Mouse (Mus musculus) urinary bladder, adult 18-20 months (tissue): ENCODE measurements around the gene Jak2.

Source experiments
- DNase-seq, 2 experiments: peaks; one replicate each; pipeline ENCODE4 v3.0.0; 2022; ENCODE audit warnings: low spot score in 2 of 2, mixed read lengths in 2 of 2

Gene Jak2

DNA sequence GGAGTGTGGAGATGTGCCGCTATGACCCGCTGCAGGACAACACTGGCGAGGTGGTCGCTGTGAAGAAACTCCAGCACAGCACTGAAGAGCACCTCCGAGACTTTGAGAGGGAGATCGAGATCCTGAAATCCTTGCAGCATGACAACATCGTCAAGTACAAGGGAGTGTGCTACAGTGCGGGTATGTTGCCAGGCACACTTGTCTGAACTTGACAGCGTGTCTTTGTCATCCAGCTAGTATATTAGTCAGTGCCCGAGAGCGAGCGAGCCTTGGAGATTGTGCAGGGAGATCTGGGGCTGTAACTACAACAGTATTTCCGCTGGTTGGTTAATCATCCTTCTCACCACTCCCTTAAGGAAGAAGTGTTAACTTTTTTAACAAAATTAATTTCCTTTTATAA lies 49.3 kb downstream of the Jak2 start:
- peak; percentile 25 to 50 for DNase-seq

DNA sequence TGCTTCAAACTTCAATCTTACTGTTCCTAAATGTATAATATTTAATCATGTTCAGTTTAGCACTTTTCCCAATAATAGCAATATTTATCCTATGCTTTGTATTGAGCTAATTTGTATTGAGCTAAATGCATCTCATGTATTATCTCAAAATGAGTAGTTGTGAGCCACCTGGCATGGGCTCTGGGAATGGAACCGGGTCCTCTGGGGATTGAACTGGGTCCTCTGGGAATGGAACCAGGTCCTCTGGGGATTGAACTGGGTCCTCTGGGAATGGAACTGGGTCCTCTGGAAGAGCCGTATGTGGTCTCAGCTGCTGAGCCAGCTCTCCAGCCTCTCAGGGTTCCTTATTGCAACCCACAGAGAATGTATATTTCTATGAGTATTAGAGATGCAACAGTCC lies 50.5 kb downstream of the Jak2 start:
- no peak for DNase-seq

DNA sequence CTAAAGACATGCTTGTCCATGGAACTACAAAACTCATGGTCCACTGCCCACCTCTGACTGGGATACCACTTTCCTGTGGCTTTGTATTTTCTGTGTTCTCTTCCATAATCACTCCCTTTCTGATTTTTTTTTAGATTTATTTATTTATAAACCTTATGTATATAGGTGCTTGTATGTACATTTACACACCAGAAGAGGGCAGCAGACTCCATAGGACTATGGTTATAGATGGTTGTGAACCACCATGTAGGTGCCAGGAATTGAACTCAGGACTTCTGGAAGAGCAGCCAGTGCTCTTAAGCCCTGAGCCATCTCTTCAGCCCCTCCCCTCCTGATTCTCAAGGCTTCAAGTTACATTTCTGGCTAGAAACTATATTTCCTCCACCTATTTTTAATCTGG lies 57.2 kb downstream of the Jak2 start:
- no peak for DNase-seq

DNA sequence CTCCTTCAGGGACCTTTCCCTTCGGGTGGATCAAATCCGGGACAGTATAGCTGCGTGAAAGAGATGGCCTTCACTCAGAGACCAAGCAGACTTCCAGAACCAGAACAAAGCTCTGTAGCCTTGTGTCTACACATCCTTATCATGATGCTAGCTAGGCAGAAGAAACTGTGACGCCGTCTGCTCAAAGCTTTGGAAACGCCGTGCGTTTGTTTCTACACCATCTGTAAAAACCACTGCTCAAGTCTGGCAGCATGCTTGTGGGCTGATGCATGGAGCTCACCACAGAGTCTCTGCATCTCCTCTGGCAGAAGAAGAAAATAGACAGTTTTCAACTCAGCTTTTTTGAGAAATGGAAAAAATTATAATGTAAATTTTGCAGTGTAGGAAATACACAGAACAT lies 60.2 kb downstream of the Jak2 start:
- no peak for DNase-seq

DNA sequence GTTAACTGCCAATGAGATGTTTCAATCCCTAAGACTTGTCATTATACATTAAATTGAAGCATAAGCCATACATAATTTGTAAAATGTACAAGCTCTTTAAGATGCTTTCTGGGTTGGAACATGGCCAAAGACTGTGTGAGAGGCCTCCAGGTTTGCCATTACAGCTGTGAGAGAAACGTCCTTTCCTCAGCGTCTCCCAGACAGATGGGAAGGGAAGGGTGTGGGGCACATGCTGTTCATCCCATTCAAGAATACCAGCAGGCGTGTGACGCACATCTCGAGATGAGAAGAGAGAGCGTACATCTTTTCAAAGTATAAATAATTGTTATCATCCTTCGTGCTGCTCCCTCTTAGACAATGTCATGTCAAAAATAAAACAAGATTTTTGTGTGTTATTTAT lies 61.0 kb downstream of the Jak2 start:
- DNase-seq: no peak

DNA sequence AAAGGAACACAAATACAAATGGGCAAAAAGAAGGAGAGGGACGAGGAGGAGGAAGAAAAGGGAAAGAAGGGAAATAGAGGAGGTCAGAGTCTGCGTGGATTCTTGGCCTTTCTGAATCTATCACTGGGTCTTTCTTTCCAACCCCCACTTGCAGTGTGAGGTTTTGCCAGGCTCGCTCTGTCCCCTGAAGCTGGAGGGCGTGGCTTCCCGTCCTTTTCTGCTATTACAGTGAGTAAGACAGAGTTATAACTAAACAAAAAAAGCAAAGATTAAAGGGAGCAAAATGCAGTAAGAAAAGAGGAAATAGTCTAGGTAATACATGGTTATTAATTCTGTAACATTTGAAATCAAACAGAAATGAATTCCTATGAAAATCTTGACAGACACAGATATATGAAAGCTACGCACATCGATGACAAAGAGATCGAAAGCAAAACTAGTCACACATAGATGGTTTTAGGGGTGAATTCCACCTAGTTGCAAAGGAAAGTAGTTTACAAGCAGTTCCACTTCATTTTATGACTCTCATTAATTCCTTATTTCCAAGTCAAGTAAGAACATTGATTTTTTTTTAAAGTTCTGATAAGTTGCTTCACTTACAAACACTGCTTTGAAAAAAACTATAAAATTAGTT lies 71.9 kb downstream of the Jak2 start:
- DNase-seq: no peak

DNA sequence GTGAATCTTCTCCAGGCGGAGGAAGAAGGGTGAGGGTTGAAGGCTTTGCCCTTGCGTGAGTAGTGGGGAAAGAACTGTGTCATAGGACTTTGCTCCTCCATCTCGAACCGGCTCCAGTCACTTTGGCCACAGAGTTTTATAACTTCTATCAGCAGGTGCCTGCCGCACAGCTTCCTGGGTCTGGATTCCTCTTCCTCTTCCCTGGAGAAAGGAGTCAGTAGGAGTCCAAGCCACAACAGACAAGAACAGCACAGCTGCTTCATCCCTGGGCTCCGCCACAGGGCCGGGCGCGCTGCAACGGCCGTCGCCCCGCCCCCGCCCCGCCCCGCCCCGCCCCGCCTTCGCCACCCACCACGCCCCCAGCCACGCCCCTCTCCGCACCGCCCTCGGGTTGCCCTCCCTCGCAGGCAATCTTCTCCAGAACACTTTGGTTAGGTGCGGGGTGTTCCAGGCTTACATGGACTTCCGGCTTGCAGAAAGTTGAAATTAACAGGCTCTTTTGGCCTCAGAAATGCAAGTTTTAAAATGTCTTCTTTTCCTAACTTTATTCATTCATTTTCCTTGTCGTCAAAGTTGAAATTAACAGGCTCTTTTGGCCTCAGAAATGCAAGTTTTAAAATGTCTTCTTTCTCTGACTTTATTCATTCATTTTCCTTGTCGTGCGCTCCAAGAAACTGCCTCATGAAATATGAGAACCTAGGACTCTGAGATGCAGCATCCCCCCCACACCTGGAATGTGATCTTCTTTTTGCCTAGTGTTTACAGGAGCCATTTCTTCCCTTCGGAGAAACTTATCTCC lies 73.6 kb downstream of the Jak2 start, which contains the start of gene Insl6:
Gene Insl6 (minus strand): TSS at position 304 of the 799 bp plus-strand sequence.
- DNase-seq: peak; percentile 43 to 48

DNA sequence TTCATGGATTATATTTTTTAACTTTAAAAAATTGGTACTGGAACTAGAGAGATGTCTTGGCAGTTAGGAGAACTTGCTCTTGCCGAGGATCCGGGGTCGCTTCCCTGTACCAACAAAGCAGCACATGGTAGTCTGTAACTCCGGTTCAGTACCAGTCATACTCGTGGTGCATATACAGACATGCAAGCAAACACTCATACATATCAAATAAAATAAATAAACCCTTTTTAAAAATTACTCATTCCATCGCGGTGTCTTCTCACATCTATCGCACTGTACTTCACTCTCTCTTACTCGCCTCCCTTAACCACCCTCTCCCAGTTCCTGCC lies 74.2 kb downstream of the Jak2 start:
- DNase-seq: no peak

DNA sequence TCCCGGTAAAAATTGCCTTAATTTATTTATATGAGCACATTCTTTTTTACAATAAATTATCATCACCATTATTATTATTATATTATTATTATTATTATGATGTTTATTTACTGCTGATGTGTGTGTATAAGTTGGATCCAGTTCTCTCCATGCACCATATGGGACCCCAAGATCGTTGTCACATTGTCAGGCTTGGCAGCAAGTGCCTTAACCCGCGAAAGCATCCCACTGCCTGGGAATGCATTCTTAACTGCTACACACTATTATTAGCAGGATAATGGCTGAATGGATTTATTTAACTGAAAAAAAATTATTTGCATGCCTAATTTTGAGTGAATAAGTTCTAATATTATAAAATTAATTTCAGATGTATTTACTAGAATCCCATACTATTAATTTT lies 74.8 kb downstream of the Jak2 start:
- DNase-seq: no peak

DNA sequence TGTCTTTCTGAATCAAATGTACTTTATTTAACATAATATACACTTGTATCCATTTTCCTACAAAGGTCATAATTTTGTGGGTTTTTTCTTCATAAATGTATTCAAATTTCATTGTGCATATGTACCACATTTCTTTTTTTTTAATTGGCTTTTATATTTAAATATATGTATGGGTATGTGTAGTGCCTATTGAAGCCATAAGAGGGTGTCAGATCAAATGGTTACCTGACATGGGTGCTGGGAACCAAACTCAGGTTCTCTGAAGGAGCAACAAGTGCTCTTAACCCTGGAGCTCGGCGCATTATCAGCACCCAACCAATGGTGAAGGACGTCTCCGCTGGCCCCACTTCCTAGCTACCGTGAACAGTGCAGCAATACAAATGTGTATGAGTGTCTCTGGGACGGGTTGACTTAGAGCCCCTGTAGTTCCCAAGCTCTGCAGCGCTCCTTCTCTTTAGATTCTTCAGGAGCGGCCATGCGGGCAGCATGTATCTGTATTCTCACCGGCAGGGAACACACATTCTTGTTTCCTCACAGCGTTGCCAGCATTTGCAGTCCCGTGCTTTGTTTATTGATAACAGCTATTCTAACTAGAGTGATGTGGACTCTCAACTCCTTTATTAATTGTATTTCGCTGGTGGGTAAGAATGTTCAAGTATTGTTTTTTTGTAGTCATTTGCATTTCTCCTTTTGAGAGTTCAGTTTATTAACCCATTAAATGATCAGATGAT lies 75.4 kb downstream of the Jak2 start:
- no peak for DNase-seq

DNA sequence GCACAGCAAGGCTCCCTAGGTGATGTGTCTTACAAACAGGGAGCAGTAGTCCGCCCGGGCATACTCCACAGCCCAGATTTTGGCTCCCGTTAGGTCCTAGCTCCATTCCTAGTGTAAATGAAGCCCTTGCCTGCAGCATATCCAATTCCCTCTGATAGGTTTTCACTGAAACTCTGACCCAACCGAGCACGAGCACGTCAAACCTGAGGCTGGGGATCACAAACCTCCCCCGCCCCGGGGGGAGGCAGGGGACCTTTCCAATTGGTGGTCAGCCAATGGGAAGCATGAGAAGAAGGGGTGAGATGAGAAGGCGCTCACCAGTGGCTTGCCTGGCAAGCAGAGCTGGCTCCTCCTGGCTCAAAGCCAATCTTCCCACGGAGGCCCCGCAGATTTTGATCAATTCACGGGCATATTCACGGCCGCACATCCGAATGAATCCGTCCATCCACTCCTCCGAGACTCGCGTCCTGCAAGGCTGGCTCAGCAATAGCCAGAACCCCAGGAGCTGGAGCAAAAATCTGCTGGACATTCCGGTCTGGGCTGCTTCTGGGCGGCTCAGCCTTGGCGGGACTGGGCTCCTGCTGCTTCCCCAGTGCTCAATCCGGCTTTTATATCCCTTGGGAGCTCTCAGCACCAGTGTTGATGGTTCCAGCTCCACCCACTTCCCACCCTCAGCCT lies 82.6 kb downstream of the Jak2 start, which contains the start of gene Rln1:
Gene Rln1 (minus strand): TSS at position 603 of the 678 bp plus-strand sequence.
- DNase-seq: peak; percentile 6 to 42

DNA sequence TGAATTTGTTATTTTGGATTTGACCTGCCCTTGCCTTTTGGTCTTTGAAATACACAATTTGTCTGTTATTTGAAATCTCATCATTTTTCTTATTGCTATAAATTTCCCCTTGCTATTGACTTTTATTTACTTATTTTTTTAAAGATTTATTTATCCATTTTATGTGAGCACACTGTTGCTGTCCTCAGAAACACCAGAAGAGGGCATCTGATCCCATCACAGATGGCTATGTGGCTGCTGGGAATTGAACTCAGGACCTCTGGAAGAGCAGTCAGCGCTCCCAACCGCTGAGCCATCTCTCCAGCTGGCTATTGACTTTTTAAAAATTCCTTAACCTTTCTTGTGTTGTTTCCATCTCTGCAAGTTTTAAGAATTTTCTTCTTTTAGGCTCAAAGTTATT lies 85.0 kb downstream of the Jak2 start:
- DNase-seq: no peak

DNA sequence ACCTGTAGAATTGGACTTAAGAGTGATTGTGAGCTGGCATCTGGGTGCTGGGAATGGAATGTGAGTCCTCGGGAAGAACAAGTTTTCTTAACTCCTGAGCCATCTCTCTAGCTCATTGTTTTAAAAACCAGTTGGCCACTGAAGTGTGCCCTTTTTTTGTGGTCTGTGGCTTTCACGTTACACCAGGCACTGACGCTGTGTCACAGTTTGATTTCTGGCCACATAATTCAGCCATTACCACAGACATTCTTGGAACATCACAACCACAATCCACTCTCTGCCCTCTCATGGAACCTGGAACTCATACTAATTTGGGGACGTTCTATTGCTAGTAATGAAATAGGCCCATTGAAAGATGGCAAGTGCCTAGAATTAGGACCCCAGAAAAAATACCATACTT lies 89.4 kb downstream of the Jak2 start:
- no peak for DNase-seq

DNA sequence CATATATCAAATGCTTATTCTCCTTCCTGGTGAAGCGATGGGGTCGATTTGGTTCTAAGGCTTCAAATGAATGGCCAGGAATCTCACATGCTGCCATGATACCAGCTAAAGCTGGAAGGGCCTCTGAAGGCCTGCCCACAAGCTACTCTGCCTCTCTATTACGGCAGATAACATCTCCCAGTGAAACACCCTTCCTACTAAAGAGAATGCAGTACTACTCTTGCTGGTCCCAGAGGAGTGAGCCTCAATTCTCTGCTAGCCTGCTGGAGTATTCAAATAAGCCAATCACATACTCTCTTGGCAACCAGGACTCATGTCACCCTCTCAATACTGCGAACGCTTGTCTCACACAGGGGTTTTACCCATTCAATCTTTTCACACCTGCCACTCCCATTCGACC lies 90.7 kb downstream of the Jak2 start:
- no peak for DNase-seq

DNA sequence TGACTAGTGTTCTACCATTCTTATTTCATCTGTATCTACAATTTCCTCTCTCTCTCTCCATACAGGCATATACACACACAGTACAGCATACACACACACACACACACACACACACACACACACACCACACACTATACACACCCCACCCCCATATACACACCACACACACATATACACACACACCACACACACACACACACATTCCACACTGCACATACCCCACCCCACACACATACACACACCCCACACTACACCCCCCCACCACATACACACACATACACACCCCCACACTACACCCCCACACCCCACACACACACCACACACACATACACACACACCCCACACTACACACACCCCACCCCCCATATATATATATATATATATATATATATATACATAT lies 93.2 kb downstream of the Jak2 start:
- DNase-seq: no peak

DNA sequence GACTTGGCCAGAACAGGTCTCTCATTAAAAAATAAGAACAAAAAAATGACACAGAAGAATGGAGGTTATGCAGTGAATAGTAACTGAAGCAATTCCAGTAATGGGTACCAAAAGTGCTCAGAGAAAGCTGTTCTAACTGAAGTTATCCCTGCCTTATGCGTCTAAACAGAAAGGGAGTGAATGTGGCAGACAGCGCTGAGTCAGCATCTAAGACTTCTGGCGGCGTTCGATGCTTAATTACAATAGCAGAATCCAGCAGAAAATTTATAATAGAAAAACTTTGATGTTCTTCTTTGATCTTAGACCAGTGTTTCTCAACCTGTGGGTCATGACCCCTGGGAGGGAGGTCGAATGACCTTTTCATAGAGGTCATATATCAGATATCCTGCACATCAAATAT lies 94.0 kb downstream of the Jak2 start:
- DNase-seq: no peak

DNA sequence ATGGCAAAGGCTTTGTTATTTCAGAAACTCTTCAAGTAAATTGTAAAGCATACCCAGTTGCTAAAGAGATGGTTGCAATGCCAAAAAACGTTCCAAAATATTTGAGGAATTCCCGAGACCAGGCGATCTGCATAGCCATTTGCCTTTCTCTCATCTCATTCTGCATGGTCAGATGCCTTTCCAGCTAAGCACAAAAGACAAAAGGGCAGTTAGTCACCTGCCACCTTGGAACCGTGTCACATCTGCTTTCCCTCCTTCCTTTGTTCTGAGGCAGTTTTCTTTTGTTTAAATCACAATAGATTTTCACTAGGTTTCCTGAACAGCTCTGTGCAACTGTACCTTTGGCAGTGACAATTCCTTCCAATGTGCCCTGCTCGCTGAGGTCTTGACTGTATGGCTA lies 99.4 kb downstream of the Jak2 start:
- DNase-seq: no peak

DNA sequence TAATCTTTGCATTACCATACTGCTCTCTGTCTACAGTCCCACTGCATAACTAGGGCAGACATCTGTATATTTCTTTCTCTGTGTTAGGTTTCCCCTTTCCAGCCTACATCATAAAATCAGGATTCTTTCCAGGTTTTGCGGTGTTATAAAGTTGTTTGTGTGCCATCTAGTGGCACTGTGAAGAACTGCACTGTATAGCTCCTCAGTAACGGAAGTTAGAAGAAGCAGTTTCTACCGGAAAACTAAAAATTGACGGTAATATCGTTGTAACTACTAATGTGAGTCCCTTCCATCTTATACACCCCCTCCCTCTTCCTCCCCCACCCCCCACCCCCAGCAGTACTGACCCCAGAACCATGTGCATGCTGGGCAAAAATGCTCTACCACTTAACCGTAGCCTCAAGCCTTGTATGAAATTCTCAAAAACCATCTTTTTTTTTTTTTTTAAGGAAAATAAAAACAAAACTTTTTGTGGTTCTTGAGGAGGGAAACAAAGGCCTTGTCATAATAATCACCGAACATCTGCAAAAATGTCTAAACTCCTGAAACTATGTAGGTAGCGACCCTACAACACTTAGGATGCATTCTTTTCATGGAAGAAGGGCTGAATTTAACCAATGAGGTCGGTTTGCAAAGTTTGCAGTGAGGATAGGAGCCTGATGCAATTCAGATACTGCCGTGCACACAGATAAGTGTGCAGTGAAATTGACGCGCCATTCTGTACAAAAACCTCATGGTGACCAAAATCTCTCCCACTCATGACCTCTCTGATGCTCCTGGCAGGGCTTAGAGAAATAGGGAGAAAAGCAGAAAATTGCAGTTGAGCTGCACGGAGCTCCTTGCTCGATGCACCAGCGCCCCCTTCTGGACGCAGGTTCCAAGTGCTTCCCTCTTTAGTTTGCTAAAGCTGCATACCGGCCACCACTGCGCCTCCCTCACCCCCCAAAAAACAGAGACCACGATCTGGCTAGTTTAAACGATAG lies 103.6 kb downstream of the Jak2 start:
- peak; percentile 65 to 68 for DNase-seq

DNA sequence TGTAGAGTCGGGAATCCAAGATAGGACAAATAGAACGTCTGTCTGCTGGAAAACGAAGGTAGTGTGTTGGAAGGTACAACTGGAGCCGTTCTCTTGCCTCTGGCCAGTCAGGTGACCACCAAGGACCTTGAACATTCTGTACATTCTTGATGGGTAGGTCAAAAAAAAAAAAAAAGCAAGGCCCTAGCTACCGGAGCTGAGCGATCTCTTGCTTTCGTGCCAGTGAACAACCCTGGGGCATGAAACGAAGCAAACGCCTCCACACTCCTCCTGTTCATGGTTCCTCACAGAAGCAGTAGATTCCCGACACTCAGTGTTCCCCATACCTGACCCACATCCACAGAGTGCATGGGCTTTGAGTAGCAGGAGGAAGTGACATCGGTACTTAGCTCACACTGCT lies 104.7 kb downstream of the Jak2 start:
- DNase-seq: no peak

DNA sequence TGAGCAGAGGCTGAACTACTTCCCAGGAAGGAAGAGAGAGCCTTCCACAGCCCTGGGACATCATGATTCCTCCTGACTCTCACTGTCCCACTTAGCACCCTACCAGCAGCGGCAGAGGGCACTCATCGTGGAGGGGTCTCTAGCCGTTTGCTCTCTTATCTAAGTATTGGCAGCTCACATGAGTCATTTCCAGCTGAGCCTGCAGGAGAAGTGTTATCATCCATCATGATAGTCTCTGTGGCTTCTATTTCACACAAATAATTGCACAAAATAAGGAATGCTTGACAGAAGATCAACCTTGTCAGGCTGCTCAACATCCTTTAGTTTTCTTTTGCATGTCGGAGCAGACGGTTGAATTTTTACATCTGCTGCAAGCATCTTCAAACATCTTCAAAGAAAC lies 108.6 kb downstream of the Jak2 start:
- DNase-seq: no peak
